Mouse (Mus musculus) kidney, embryonic 14.5 days (tissue): ENCODE data around the gene 9330161L09Rik. TPM values are rescaled to one million over a fixed set of nuclear protein-coding genes. Genes with fewer than 3 reads are reported as not detected.
A peak's percentile ranks its signal among the peaks of the same experiment; 100 is the strongest.

ENCODE experiments used
- ATAC-seq: fragments of 200-750 bp; cut with Nextera tagmentation; 2 replicates; pipeline ENCODE4 v1.8.0; 2017; ENCODE audit warnings: moderate number of reproducible peaks, mild to moderate bottlenecking, moderate TSS enrichment, moderate library complexity; ENCODE audit not compliant: low FRiP score, low TSS enrichment
- H3K27ac ChIP-seq: fragments of 300-500 bp; sonication (generic); 2 replicates; pipeline ENCODE4 v1.5.1; 2014; ENCODE audit warnings: low read depth, mild to moderate bottlenecking, low read length, moderate library complexity, mixed read lengths
- H3K27me3 ChIP-seq: fragments of 300-500 bp; sonication (generic); 2 replicates; pipeline ENCODE4 v1.6.1; 2014; ENCODE audit warnings: mild to moderate bottlenecking, low read length; ENCODE audit not compliant: control insufficient read depth, insufficient read depth
- H3K36me3 ChIP-seq: fragments of 300-500 bp; sonication (generic); 2 replicates; pipeline ENCODE4 v1.6.1; 2014; ENCODE audit warnings: low read length, mixed read lengths; ENCODE audit not compliant: control insufficient read depth, insufficient read depth
- H3K4me1 ChIP-seq: fragments of 300-500 bp; sonication (generic); 2 replicates; pipeline ENCODE4 v1.6.1; 2014; ENCODE audit warnings: low read length, mixed read lengths; ENCODE audit not compliant: control insufficient read depth, insufficient read depth
- H3K4me2 ChIP-seq: fragments of 300-500 bp; sonication (generic); replicated peaks from 2 replicates; pipeline ENCODE4 v1.6.1; 2014; ENCODE audit warnings: low read depth, mild to moderate bottlenecking, low read length
- H3K4me3 ChIP-seq: fragments of 300-500 bp; sonication (generic); 2 replicates; pipeline ENCODE4 v1.5.1; 2014; ENCODE audit warnings: mild to moderate bottlenecking, low read length
- H3K9ac ChIP-seq: fragments of 300-500 bp; sonication (generic); 2 replicates; pipeline ENCODE4 v1.6.1; 2014; ENCODE audit warnings: low read depth, mild to moderate bottlenecking, low read length, moderate library complexity
- H3K9me3 ChIP-seq: fragments of 300-500 bp; sonication (generic); 2 replicates; pipeline ENCODE4 v1.6.1; 2016; ENCODE audit warnings: low read length; ENCODE audit not compliant: control insufficient read depth
- WGBS: fragments of 180-500 bp; shearing (Covaris S2); extraction: QIAGEN DNeasy Blood & Tissue Kit; methylation state at CpG from one replicate; pipeline ENCODE4 v1.1.7; 2014; 5-methylcytosine and 5-hydroxymethylcytosine counted together
- polyA plus RNA-seq: library from polyadenylated mRNA; unstranded; fragments of >200 nt; fragmentation: Nextera tagmentation; extraction: Ambion mirVana; gene quantifications from 2 replicates; pipeline ENCODE4 v1.2.1, GENCODE M21; 2014

9330161L09Rik gene
- polyA plus RNA-seq, 1 experiment from 2014 or later, result 0.22 TPM

- 71% methylated on average over 5 of the region's 5 CpGs for WGBS
- ATAC-seq, result no peak
- no peak overlapping the region for H3K4me2 ChIP-seq
Observed at GRCm38 (mm10) chr12:103376124-103376523, 31.5 kb downstream of the 9330161L09Rik start.

GRCm38 (mm10) chr12:103373530-103374236 lies 33.9 kb downstream of the 9330161L09Rik start:
- ATAC-seq, result no peak
- Histone ChIP-seq H3K9ac (no peak overlapping the region), H3K27me3 (no peaks in the 10 kb centered on the region), H3K27ac (no peak overlapping the region), H3K9me3 (no peaks in the 10 kb centered on the region), H3K36me3 (no peaks in the 10 kb centered on the region), H3K4me2 (no peak overlapping the region), H3K4me3 (no peak overlapping the region), H3K4me1 (no peaks in the 10 kb centered on the region)
- 72% methylated on average over 8 of the region's 8 CpGs for WGBS

More at GRCm38 (mm10) chr12:103376124-103376523, 31.5 kb downstream of the 9330161L09Rik start:
- H3K27ac ChIP-seq, result no peak overlapping the region
- H3K36me3 ChIP-seq, result no peaks in the 10 kb centered on the region
- H3K4me3 ChIP-seq, result no peak overlapping the region
- H3K9me3 ChIP-seq, result no peaks in the 10 kb centered on the region
- no peaks in the 10 kb centered on the region for H3K27me3 ChIP-seq
- H3K4me1 ChIP-seq, result no peaks in the 10 kb centered on the region
- no peak overlapping the region for H3K9ac ChIP-seq

- Histone ChIP-seq H3K27me3 (no peaks in the 10 kb centered on the region; the same call in 1 of the 2 replicates), H3K9me3 (no peaks in the 10 kb centered on the region), H3K4me3 (no peak overlapping the region), H3K36me3 (no peaks in the 10 kb centered on the region), H3K9ac (no peak overlapping the region), H3K27ac (no peak overlapping the region), H3K4me2 (no peak overlapping the region), H3K4me1 (0 out of 2 replicates have a peak, but pooled peaks cover 4% of the 10 kb centered on the region)
- 32% methylated on average over 6 of the region's 6 CpGs for WGBS
- no peak for ATAC-seq
Observed at GRCm38 (mm10) chr12:103371711-103372110, 35.9 kb downstream of the 9330161L09Rik start.

GRCm38 (mm10) chr12:103370861-103371260 lies 36.8 kb downstream of the 9330161L09Rik start:
- WGBS, result 81% methylated on average over 4 of the region's 4 CpGs
- H3K4me2 ChIP-seq, result no peak overlapping the region
- H3K4me3 ChIP-seq, result no peak overlapping the region
- H3K9me3 ChIP-seq, result no peaks in the 10 kb centered on the region
- 0 out of 2 replicates have a peak, but pooled peaks cover 4% of the 10 kb centered on the region for H3K4me1 ChIP-seq
- no peak overlapping the region for H3K27ac ChIP-seq
- no peaks in the 10 kb centered on the region; the same call in 1 of the 2 replicates for H3K27me3 ChIP-seq
- no peak overlapping the region for H3K9ac ChIP-seq
- no peak for ATAC-seq
- H3K36me3 ChIP-seq, result no peaks in the 10 kb centered on the region

- H3K27me3 ChIP-seq, result no peaks in the 10 kb centered on the region; the same call in 1 of the 2 replicates
- WGBS, result 49% methylated on average over 2 of the region's 2 CpGs
- no peak overlapping the region for H3K4me3 ChIP-seq
- H3K9ac ChIP-seq, result no peak overlapping the region
- H3K9me3 ChIP-seq, result no peaks in the 10 kb centered on the region
- no peak overlapping the region for H3K4me2 ChIP-seq
- ATAC-seq, result no peak
- H3K27ac ChIP-seq, result no peak overlapping the region
- H3K36me3 ChIP-seq, result no peaks in the 10 kb centered on the region
- 0 out of 2 replicates have a peak, but pooled peaks cover 4% of the 10 kb centered on the region for H3K4me1 ChIP-seq
Observed at GRCm38 (mm10) chr12:103368777-103369176, 38.8 kb downstream of the 9330161L09Rik start.

- Histone ChIP-seq H3K36me3 (no peaks in the 10 kb centered on the region), H3K27ac (no peak overlapping the region)
- ATAC-seq, result no peak; the same call in 1 of the 2 replicates
Observed at GRCm38 (mm10) chr12:103368326-103368669, 39.3 kb downstream of the 9330161L09Rik start.

GRCm38 (mm10) chr12:103367620-103368325 lies 39.8 kb downstream of the 9330161L09Rik start:
- Histone ChIP-seq H3K9ac (no peak overlapping the region), H3K9me3 (no peaks in the 10 kb centered on the region), H3K4me3 (no peak overlapping the region), H3K27me3 (no peaks in the 10 kb centered on the region; the same call in 1 of the 2 replicates), H3K27ac (no peak overlapping the region), H3K4me2 (no peak overlapping the region), H3K4me1 (0 out of 2 replicates have a peak, but pooled peaks cover 4% of the 10 kb centered on the region), H3K36me3 (no peaks in the 10 kb centered on the region)
- 24% methylated on average over 18 of the region's 18 CpGs for WGBS
- peak; percentile 67 for ATAC-seq

More at GRCm38 (mm10) chr12:103368326-103368669, 39.3 kb downstream of the 9330161L09Rik start:
- Histone ChIP-seq H3K9ac (no peak overlapping the region), H3K27me3 (no peaks in the 10 kb centered on the region; the same call in 1 of the 2 replicates), H3K9me3 (no peaks in the 10 kb centered on the region), H3K4me1 (0 out of 2 replicates have a peak, but pooled peaks cover 4% of the 10 kb centered on the region), H3K4me3 (no peak overlapping the region), H3K4me2 (no peak overlapping the region)
- WGBS, result 80% methylated on average over 7 of the region's 7 CpGs

GRCm38 (mm10) chr12:103367171-103367570 lies 40.4 kb downstream of the 9330161L09Rik start:
- Histone ChIP-seq H3K9ac (no peak overlapping the region), H3K36me3 (no peaks in the 10 kb centered on the region), H3K4me3 (no peak overlapping the region), H3K9me3 (no peaks in the 10 kb centered on the region), H3K27me3 (no peaks in the 10 kb centered on the region; the same call in 1 of the 2 replicates), H3K27ac (no peak overlapping the region), H3K4me1 (0 out of 2 replicates have a peak, but pooled peaks cover 4% of the 10 kb centered on the region), H3K4me2 (no peak overlapping the region)
- no peak for ATAC-seq
- WGBS, result 74% methylated on average over 2 of the region's 2 CpGs

- Histone ChIP-seq H3K9me3 (no peaks in the 10 kb centered on the region), H3K36me3 (no peaks in the 10 kb centered on the region), H3K27ac (no peak overlapping the region), H3K4me1 (0 out of 2 replicates have a peak, but pooled peaks cover under 1% of the 10 kb centered on the region), H3K4me3 (no peak overlapping the region), H3K9ac (no peak overlapping the region), H3K4me2 (no peak overlapping the region), H3K27me3 (no peaks in the 10 kb centered on the region)
- WGBS, result 82% methylated on average over 3 of the region's 3 CpGs
- no peak for ATAC-seq
Observed at GRCm38 (mm10) chr12:103362336-103362735, 45.3 kb downstream of the 9330161L09Rik start.
